Mouse (Mus musculus): ENCODE results near the gene Pigb. TPM values are rescaled to one million over a fixed set of nuclear protein-coding genes. Genes with fewer than 3 reads are reported as not detected.

The Pigb gene
- polyA plus RNA-seq, 1 experiment from 2014 or later = 16.7 TPM

DNA sequence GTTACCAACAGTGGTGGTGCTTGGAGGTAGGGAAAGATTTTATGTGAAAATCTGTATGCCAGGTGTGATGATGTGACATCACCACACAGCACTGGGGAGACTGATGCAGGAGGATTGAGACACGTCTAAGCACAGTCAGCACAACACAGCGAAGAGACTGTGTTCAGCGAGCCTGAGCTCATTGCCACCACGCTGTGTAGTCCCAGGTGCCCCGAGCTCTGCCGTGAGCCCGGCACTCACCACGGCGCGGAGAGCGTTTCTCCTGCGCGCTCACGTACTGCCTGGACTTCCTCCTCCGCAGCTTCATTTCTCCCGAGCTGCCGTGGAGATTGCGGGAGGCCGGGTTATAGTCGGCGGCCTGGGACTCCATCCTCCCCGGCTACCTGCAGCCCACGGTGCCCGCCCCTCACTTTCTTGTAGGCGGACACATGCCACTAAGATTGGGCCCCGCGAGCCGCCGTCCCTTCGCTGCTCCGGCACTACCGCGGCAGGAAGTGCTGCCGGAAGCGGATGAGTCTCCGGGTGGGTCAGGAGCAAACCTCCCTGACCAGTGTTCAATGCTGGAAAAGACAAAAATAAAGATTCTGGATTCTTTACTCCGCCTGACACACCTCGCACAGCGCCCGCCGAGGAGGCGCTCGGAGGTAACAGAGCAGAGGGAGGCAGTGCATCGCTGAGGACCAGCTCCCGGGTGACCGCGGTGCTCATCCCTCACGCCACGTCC, 794 bp downstream of the Pigb start:
- peak overlapping the region; percentile 74 for H3K4me3 ChIP-seq (ENCODE audit: low read depth, low read length)

DNA sequence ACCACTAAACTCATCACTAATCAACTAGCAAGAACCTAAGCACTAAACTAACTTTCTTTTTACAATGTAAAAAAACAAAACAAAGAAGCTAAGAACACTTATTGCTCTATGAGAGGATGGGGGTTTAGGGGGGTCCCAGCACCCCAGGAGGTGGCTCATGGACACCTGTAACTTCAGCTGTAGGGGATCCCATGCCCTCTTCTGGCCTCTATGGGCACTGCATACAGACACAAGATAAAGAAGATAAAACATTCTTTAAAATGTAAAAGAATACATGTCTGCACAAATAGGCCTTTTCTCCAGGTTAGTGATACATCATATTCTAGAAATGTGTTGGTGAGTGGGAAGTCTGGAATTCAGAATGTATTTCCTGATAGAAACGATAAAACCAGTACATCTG, 6.8 kb downstream of the Pigb start:
- H3K4me1 ChIP-seq (replicated peaks; ENCODE audit: control insufficient read depth, insufficient read depth, low read length) = no peaks in the 10 kb centered on the region

More for the DNA sequence above, 794 bp downstream of the Pigb start:
- WGBS = under 1% methylated on average over 49 of the region's 49 CpGs
- DNase-seq (ENCODE audit: low spot score) (peak; percentile 93), ATAC-seq (ENCODE audit: low FRiP score) (peak; percentile 89)
- no peaks in the 10 kb centered on the region for H3K36me3 ChIP-seq (ENCODE audit: control insufficient read depth, insufficient read depth, low read length)
- peak overlapping the region; percentile 17; the same call in 1 of the 2 replicates for H3K27ac ChIP-seq (ENCODE audit: low read depth, low read length)
- no peaks in the 10 kb centered on the region for H3K9me3 ChIP-seq (ENCODE audit: control insufficient read depth, low read length)
- 0 out of 2 replicates have a peak, but pooled peaks cover 3% of the 10 kb centered on the region for H3K4me1 ChIP-seq (replicated peaks; ENCODE audit: control insufficient read depth, insufficient read depth, low read length)
- no peaks in the 10 kb centered on the region for H3K27me3 ChIP-seq (ENCODE audit: control insufficient read depth, insufficient read depth, low read length)
- H3K9ac ChIP-seq (ENCODE audit: low read depth, low read length) = peak overlapping the region; percentile 59
- peak overlapping the region; percentile 67 for H3K4me2 ChIP-seq (replicated peaks; ENCODE audit: low read depth, low read length)

DNA sequence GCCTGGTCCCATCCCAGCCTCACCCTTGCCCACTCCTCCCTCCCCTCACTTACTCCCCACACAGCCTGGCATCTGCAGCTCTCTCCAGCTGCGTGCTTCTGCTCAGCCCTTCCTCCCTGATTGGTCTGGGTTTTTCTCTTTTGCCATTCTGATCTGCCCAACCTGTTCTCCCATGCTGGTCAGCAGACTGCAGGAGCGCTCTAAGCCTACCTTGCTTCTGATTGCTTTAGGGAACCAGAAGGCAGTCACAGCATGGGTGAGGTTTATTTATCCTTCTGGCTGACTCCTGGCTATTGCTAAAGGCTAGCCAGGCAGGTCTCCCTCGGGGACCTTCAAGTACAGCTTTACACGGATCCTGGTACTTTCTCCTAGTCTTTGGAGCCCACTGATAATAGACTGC, 8.8 kb downstream of the Pigb start:
- Histone ChIP-seq H3K9me3 (ENCODE audit: control insufficient read depth, low read length) (no peaks in the 10 kb centered on the region), H3K27ac (ENCODE audit: low read depth, low read length) (no peak overlapping the region), H3K9ac (ENCODE audit: low read depth, low read length) (no peak overlapping the region), H3K36me3 (ENCODE audit: control insufficient read depth, insufficient read depth, low read length) (0 out of 2 replicates have a peak, but pooled peaks cover 2% of the 10 kb centered on the region), H3K4me2 (replicated peaks; ENCODE audit: low read depth, low read length) (no peak overlapping the region), H3K4me1 (replicated peaks; ENCODE audit: control insufficient read depth, insufficient read depth, low read length) (no peaks in the 10 kb centered on the region), H3K4me3 (ENCODE audit: low read depth, low read length) (no peak overlapping the region), H3K27me3 (ENCODE audit: control insufficient read depth, insufficient read depth, low read length) (no peaks in the 10 kb centered on the region)
- DNase-seq (ENCODE audit: low spot score) = no peak
- WGBS = 67% methylated on average over 4 of the region's 4 CpGs
- no peak for ATAC-seq (ENCODE audit: low FRiP score)

More for the DNA sequence above, 6.8 kb downstream of the Pigb start:
- H3K4me3 ChIP-seq (ENCODE audit: low read depth, low read length) = no peak overlapping the region
- H3K4me2 ChIP-seq (replicated peaks; ENCODE audit: low read depth, low read length) = no peak overlapping the region
- ATAC-seq (ENCODE audit: low FRiP score) (no peak), DNase-seq (ENCODE audit: low spot score) (no peak)
- WGBS = 95% methylated on average over 1 of the region's 1 CpGs
- H3K27ac ChIP-seq (ENCODE audit: low read depth, low read length) = no peak overlapping the region
- no peaks in the 10 kb centered on the region for H3K27me3 ChIP-seq (ENCODE audit: control insufficient read depth, insufficient read depth, low read length)
- H3K9ac ChIP-seq (ENCODE audit: low read depth, low read length) = no peak overlapping the region
- 0 out of 2 replicates have a peak, but pooled peaks cover 2% of the 10 kb centered on the region for H3K36me3 ChIP-seq (ENCODE audit: control insufficient read depth, insufficient read depth, low read length)
- H3K9me3 ChIP-seq (ENCODE audit: control insufficient read depth, low read length) = no peaks in the 10 kb centered on the region

DNA sequence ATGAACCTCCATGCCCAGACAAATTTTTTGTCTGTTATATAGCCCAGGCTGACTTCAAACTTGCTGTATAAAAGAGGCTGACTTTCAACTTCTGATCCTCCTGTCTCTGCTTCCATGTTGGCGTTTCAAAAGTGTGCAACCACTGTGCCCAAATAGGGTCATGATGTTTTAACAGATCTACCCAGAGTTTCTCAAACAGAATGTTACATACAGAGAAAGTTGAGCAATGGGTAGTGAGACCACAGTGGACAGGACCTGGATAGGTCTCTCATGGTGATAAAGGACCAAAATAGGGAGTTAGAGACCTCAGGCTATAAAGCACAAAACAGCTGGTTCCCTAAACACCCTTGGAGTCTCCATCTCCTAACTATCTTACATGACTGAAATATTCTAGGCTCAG, 9.7 kb downstream of the Pigb start:
- ATAC-seq (ENCODE audit: low FRiP score) (no peak), DNase-seq (ENCODE audit: low spot score) (no peak)
- WGBS = 94% methylated on average over 1 of the region's 1 CpGs
- no peak overlapping the region for H3K27ac ChIP-seq (ENCODE audit: low read depth, low read length)
- no peaks in the 10 kb centered on the region for H3K4me1 ChIP-seq (replicated peaks; ENCODE audit: control insufficient read depth, insufficient read depth, low read length)
- no peak overlapping the region for H3K4me3 ChIP-seq (ENCODE audit: low read depth, low read length)
- no peaks in the 10 kb centered on the region for H3K27me3 ChIP-seq (ENCODE audit: control insufficient read depth, insufficient read depth, low read length)
- H3K9ac ChIP-seq (ENCODE audit: low read depth, low read length) = no peak overlapping the region
- H3K36me3 ChIP-seq (ENCODE audit: control insufficient read depth, insufficient read depth, low read length) = 0 out of 2 replicates have a peak, but pooled peaks cover 2% of the 10 kb centered on the region
- H3K9me3 ChIP-seq (ENCODE audit: control insufficient read depth, low read length) = no peaks in the 10 kb centered on the region
- no peak overlapping the region for H3K4me2 ChIP-seq (replicated peaks; ENCODE audit: low read depth, low read length)

DNA sequence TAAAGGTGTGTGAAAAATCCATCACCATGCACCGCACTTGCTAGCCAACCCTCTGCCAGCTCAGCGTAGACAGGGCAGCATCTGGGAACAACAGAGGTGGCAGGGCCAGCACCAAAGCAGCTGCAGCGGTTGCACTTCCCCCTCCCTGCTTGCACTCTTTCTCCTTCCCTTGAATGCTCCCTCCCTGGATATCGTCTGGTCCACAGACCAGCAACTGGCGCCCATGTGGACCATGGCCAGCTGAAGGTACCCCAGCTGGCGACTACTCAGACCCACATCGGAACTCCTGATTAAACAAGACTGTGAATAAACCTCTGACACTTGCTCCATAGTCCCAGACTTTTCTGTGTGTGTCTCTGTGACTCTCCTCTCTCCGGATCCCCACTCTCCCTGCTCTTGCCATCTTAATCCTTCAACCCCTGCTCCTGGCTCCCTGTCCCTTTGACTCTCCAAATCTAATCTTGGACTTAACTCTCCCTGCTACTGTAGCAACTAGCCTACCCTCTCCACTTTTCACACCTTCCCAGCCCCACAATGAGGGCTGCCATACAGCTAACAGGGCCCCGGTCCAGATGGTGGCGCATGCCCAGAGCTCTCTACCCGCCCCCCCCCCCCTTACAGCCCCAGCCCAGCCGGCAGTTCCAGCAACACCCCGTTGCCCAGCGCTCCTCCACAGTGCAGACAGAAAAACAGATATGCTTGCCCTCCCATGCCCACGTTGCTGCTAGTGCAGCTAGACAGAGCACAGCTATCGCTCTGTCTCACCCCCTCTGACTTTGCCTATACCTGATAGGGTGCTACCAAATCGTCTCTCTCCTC, 14.2 kb downstream of the Pigb start:
- no peak overlapping the region for H3K9ac ChIP-seq (ENCODE audit: low read depth, low read length)
- ATAC-seq (ENCODE audit: low FRiP score) = 0 out of 2 replicates have a peak, but pooled peaks have one; percentile 54
- H3K36me3 ChIP-seq (ENCODE audit: control insufficient read depth, insufficient read depth, low read length) = no peaks in the 10 kb centered on the region
- no peak overlapping the region for H3K27ac ChIP-seq (ENCODE audit: low read depth, low read length)
- no peaks in the 10 kb centered on the region for H3K27me3 ChIP-seq (ENCODE audit: control insufficient read depth, insufficient read depth, low read length)
- H3K4me3 ChIP-seq (ENCODE audit: low read depth, low read length) = no peak overlapping the region
- H3K4me2 ChIP-seq (replicated peaks; ENCODE audit: low read depth, low read length) = no peak overlapping the region
- WGBS = 21% methylated on average over 17 of the region's 17 CpGs
- DNase-seq (ENCODE audit: low spot score) = peak; percentile 13
- no peaks in the 10 kb centered on the region for H3K4me1 ChIP-seq (replicated peaks; ENCODE audit: control insufficient read depth, insufficient read depth, low read length)
- H3K9me3 ChIP-seq (ENCODE audit: control insufficient read depth, low read length) = no peaks in the 10 kb centered on the region

DNA sequence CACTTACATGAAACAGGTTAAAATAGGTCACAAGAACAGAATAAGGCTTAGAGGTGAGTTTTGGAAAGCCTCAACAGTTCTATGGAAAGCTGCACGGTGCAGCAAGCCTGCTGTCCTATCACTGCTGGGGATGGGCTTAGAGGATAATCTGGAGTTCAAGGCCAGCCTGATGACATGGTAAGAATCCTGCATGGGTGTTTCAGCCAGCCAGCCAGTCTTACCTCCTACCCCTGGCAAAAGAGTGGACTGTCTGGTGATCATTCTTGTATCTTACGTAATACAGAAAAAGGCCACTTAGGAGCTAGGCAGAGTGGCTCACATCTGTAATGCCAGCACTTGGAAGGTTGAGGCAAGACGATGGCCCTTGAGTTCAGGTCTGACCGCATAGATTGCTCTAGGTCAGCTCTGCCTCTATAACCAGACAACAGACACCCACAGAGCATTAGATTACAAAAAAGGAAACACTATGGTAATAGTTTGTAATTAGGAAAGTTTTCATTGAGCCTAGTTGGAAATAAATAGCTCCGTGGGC, 19.5 kb downstream of the Pigb start:
- ATAC-seq (ENCODE audit: low FRiP score) (no peak), DNase-seq (ENCODE audit: low spot score) (no peak)
- H3K27ac ChIP-seq (ENCODE audit: low read depth, low read length) = no peak overlapping the region
- 95% methylated on average over 5 of the region's 5 CpGs for WGBS
- no peaks in the 10 kb centered on the region for H3K27me3 ChIP-seq (ENCODE audit: control insufficient read depth, insufficient read depth, low read length)
- H3K4me2 ChIP-seq (replicated peaks; ENCODE audit: low read depth, low read length) = no peak overlapping the region
- H3K36me3 ChIP-seq (ENCODE audit: control insufficient read depth, insufficient read depth, low read length) = no peaks in the 10 kb centered on the region
- H3K4me1 ChIP-seq (replicated peaks; ENCODE audit: control insufficient read depth, insufficient read depth, low read length) = no peaks in the 10 kb centered on the region
- H3K9ac ChIP-seq (ENCODE audit: low read depth, low read length) = no peak overlapping the region
- H3K4me3 ChIP-seq (ENCODE audit: low read depth, low read length) = no peak overlapping the region
- H3K9me3 ChIP-seq (ENCODE audit: control insufficient read depth, low read length) = no peaks in the 10 kb centered on the region

DNA sequence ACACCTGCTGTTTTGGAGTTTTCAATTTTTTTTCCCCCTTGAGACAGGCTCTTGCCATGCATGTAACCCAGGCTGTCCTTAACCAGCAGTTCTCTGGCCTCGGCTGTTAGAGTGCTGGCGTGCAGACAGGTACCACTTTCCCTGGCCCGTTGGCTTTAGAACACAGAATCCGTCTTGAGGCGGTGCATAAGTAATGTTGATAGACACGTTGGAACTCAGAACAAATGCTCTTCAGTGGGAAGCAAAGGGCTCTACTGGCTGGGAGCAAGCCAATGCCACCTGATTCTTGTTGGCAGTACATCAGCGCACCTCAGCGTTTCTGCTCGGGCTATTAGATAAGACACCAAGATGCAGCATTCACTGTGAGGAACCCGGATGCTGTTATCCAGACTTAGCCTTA, 20.3 kb downstream of the Pigb start:
- 92% methylated on average over 10 of the region's 10 CpGs for WGBS
- DNase-seq (ENCODE audit: low spot score) (no peak), ATAC-seq (ENCODE audit: low FRiP score) (no peak)
- Histone ChIP-seq H3K4me3 (ENCODE audit: low read depth, low read length) (no peak overlapping the region), H3K4me1 (replicated peaks; ENCODE audit: control insufficient read depth, insufficient read depth, low read length) (no peaks in the 10 kb centered on the region), H3K27me3 (ENCODE audit: control insufficient read depth, insufficient read depth, low read length) (no peaks in the 10 kb centered on the region), H3K27ac (ENCODE audit: low read depth, low read length) (no peak overlapping the region), H3K4me2 (replicated peaks; ENCODE audit: low read depth, low read length) (no peak overlapping the region), H3K36me3 (ENCODE audit: control insufficient read depth, insufficient read depth, low read length) (no peaks in the 10 kb centered on the region), H3K9me3 (ENCODE audit: control insufficient read depth, low read length) (no peaks in the 10 kb centered on the region), H3K9ac (ENCODE audit: low read depth, low read length) (no peak overlapping the region)

DNA sequence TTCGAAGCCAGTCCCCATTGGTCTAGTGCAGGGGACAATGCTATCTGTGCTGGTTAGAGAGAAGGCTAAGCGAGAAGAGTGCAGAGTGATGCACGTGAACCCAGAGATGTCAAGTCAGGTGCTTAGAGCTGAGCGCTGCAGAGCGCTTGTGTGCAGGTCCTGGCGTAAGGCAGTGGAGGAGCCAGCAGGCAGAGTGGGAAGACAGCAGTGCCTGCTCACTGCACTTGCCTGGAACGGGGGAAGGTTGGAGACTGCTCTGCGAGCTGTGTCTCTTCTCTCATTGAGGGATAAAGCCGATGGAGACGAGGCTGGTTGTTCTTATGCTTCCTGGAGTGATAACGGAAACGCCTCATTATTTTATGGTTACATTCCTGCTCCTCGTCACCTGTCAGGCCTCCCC, 25.5 kb downstream of the Pigb start:
- Histone ChIP-seq H3K27ac (ENCODE audit: low read depth, low read length) (no peak overlapping the region), H3K4me3 (ENCODE audit: low read depth, low read length) (no peak overlapping the region), H3K9ac (ENCODE audit: low read depth, low read length) (no peak overlapping the region), H3K4me2 (replicated peaks; ENCODE audit: low read depth, low read length) (no peak overlapping the region), H3K4me1 (replicated peaks; ENCODE audit: control insufficient read depth, insufficient read depth, low read length) (no peaks in the 10 kb centered on the region), H3K27me3 (ENCODE audit: control insufficient read depth, insufficient read depth, low read length) (no peaks in the 10 kb centered on the region), H3K9me3 (ENCODE audit: control insufficient read depth, low read length) (no peaks in the 10 kb centered on the region), H3K36me3 (ENCODE audit: control insufficient read depth, insufficient read depth, low read length) (no peaks in the 10 kb centered on the region)
- WGBS = 96% methylated on average over 13 of the region's 13 CpGs
- DNase-seq (ENCODE audit: low spot score) (no peak), ATAC-seq (ENCODE audit: low FRiP score) (no peak)
